Mouse (Mus musculus): Measurements from ENCODE around the gene Kif1c.

- TF ChIP-seq CTCF (IDR thresholded peaks at IDR 0.05; ENCODE audit: insufficient read depth, low read length): no peak
- TF ChIP-seq POLR2A (IDR thresholded peaks at IDR 0.05; ENCODE audit: borderline replicate concordance, extremely low read depth, low read depth, low read length): no peak
Observed at GRCm38 (mm10) chr11:70663957-70664356, 36.4 kb upstream of the Kif1c start.
